Mouse (Mus musculus) heart, embryonic 11.5 days (tissue): ENCODE measurements around the gene Ovol1. TPM values are rescaled to one million over a fixed set of nuclear protein-coding genes. Genes with fewer than 3 reads are reported as not detected.

ENCODE experiments used
- ATAC-seq: fragments of 200-750 bp; cut with Nextera tagmentation; replicated peaks from 2 replicates; pipeline ENCODE4 v1.8.0; 2017; ENCODE audit warnings: moderate library complexity; ENCODE audit not compliant: insufficient number of reproducible peaks, low FRiP score, low TSS enrichment
- H3K27ac ChIP-seq: fragments of 300-500 bp; sonication (generic); 2 replicates; pipeline ENCODE4 v1.5.1; 2014; ENCODE audit warnings: mild to moderate bottlenecking, low read depth, low read length
- H3K27me3 ChIP-seq: fragments of 300-500 bp; sonication (generic); 2 replicates; pipeline ENCODE4 v1.6.1; 2014; ENCODE audit warnings: mild to moderate bottlenecking, low read length, mixed read lengths; ENCODE audit not compliant: control insufficient read depth, insufficient read depth
- H3K36me3 ChIP-seq: fragments of 300-500 bp; sonication (generic); 2 replicates; pipeline ENCODE4 v1.6.1; 2014; ENCODE audit warnings: mild to moderate bottlenecking, low read length, moderate library complexity, mixed read lengths; ENCODE audit not compliant: control insufficient read depth, insufficient read depth
- H3K4me1 ChIP-seq: fragments of 300-500 bp; sonication (generic); 2 replicates; pipeline ENCODE4 v1.6.1; 2014; ENCODE audit warnings: low read length; ENCODE audit not compliant: control insufficient read depth, insufficient read depth
- H3K4me2 ChIP-seq: fragments of 300-500 bp; sonication (generic); 2 replicates; pipeline ENCODE4 v1.6.1; 2014; ENCODE audit warnings: mild to moderate bottlenecking, moderate library complexity
- H3K4me3 ChIP-seq: fragments of 300-500 bp; sonication (generic); 2 replicates; pipeline ENCODE4 v1.5.1; 2014; ENCODE audit warnings: low read depth, low read length
- H3K9ac ChIP-seq: fragments of 300-500 bp; sonication (generic); 2 replicates; pipeline ENCODE4 v1.6.1; 2014; ENCODE audit warnings: mild to moderate bottlenecking, low read depth, low read length, moderate library complexity
- H3K9me3 ChIP-seq: fragments of 300-500 bp; sonication (generic); replicated peaks from 2 replicates; pipeline ENCODE4 v1.6.1; 2016; ENCODE audit warnings: low read length; ENCODE audit not compliant: control insufficient read depth
- WGBS: fragments of 180-500 bp; shearing (Covaris S2); extraction: QIAGEN DNeasy Blood & Tissue Kit; methylation state at CpG from one replicate; pipeline ENCODE4 v1.1.7; 2014; ENCODE audit not compliant: insufficient replicate concordance; 5-methylcytosine and 5-hydroxymethylcytosine counted together
- polyA plus RNA-seq: library from polyadenylated mRNA; unstranded; fragments of >200 nt; fragmentation: Nextera tagmentation; extraction: Ambion mirVana; gene quantifications from 2 replicates; pipeline ENCODE4 v1.2.1, GENCODE M21; 2014

The Ovol1 gene
- polyA plus RNA-seq, 1 experiment from 2014 or later = 0.29 TPM

DNA sequence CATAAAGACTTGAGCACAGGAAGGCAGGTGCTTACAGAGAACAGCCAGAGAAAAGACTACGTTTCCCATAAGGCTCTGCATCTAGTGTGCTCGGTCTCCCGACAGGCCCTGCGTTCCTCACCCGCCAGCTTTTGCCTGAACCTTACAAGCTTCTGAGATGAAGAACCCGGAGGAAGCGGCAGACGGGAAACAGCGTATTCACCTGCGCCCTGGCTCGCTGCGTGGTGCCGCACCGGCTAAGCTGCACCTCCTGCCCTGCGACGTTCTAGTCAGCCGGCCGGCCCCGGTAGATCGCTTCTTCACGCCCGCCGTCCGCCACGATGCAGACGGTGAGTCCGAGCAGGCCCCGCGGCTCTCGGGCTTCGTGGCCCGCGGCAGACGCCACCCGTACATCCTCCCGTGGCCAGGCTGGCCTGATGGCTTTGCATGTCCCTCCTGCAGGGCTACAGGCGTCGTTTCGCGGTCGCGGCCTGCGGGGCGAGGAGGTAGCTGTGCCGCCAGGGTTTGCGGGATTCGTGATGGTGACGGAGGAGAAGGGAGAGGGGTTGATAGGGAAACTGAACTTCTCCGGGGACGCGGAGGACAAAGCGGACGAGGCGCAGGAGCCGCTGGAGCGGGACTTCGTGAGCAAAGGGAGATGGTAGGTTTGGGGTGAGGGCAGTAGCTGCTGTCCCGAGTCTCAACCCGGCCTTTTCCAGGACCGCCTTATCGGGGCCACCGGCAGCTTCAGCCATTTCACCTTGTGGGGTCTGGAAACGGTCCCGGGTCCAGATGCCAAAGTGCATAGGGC lies 41.5 kb upstream of the Ovol1 start, which contains the start of gene Rnaseh2c:
TSS of gene Rnaseh2c (plus strand) at position 122 of the 790 bp plus-strand sequence.
- WGBS = under 1% methylated on average over 63 of the region's 64 CpGs
- Histone ChIP-seq H3K4me2 (peak within 1 kb of the TSS; percentile 93), H3K4me1 (peaks cover 11% of the 10 kb centered on the region), H3K9me3 (no peaks in the 10 kb centered on the region), H3K4me3 (peak within 1 kb of the TSS; percentile 96), H3K36me3 (peaks cover 21% of the 10 kb centered on the region), H3K27ac (peak within 1 kb of the TSS; percentile 83), H3K27me3 (no peaks in the 10 kb centered on the region), H3K9ac (peak within 1 kb of the TSS; percentile 93)
- peak; percentile 78 for ATAC-seq

GRCm38 (mm10) chr19:5599224-5599623 lies 38.8 kb upstream of the Ovol1 start:
- Histone ChIP-seq H3K9ac (no peak overlapping the region), H3K27ac (no peak overlapping the region), H3K36me3 (peaks cover 2% of the 10 kb centered on the region), H3K4me3 (no peak overlapping the region), H3K9me3 (no peaks in the 10 kb centered on the region), H3K4me1 (peaks cover 11% of the 10 kb centered on the region), H3K27me3 (no peaks in the 10 kb centered on the region), H3K4me2 (no peak overlapping the region)
- ATAC-seq = no peak
- 75% methylated on average over 4 of the region's 4 CpGs for WGBS

DNA sequence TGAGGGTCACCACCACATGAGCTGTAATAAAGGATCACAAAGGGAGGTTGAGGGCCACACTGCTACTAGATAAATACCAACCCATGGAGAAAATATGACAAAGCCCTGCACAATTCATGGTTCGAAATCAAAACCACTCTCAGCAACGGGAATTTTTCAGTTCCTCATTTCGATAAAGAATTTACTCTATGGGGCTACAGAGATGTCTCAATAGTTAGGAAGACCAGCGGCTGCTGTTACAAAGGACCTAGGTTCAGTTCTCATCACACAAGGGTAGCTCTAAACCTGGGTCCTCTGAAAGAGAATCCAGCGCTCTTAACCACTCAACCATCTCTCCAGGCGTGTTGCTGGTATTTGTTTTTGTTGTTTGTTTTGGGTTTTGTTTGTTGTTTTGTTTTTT lies 31.4 kb upstream of the Ovol1 start:
- WGBS = 75% methylated on average over 6 of the region's 6 CpGs
- Histone ChIP-seq H3K4me2 (no peak overlapping the region), H3K9me3 (no peaks in the 10 kb centered on the region), H3K36me3 (no peaks in the 10 kb centered on the region), H3K4me1 (no peaks in the 10 kb centered on the region), H3K4me3 (no peak overlapping the region), H3K9ac (no peak overlapping the region), H3K27me3 (no peaks in the 10 kb centered on the region), H3K27ac (no peak overlapping the region)
- ATAC-seq = no peak

GRCm38 (mm10) chr19:5589159-5589558 lies 28.7 kb upstream of the Ovol1 start:
- H3K27me3 ChIP-seq = no peaks in the 10 kb centered on the region
- no peaks in the 10 kb centered on the region for H3K9me3 ChIP-seq
- H3K4me1 ChIP-seq = no peaks in the 10 kb centered on the region
- H3K9ac ChIP-seq = no peak overlapping the region
- WGBS = 67% methylated on average over 9 of the region's 9 CpGs
- no peak overlapping the region for H3K4me2 ChIP-seq
- H3K4me3 ChIP-seq = no peak overlapping the region
- no peaks in the 10 kb centered on the region for H3K36me3 ChIP-seq
- no peak overlapping the region for H3K27ac ChIP-seq
- no peak for ATAC-seq

- Histone ChIP-seq H3K4me1 (no peaks in the 10 kb centered on the region), H3K4me3 (no peak overlapping the region), H3K27me3 (no peaks in the 10 kb centered on the region), H3K9ac (no peak overlapping the region), H3K27ac (no peak overlapping the region), H3K36me3 (no peaks in the 10 kb centered on the region), H3K9me3 (no peaks in the 10 kb centered on the region), H3K4me2 (no peak overlapping the region)
- no peak for ATAC-seq
- 78% methylated on average over 2 of the region's 2 CpGs for WGBS
These were observed 21.5 kb upstream of the Ovol1 start for GRCm38 (mm10) chr19:5581995-5582394.

DNA sequence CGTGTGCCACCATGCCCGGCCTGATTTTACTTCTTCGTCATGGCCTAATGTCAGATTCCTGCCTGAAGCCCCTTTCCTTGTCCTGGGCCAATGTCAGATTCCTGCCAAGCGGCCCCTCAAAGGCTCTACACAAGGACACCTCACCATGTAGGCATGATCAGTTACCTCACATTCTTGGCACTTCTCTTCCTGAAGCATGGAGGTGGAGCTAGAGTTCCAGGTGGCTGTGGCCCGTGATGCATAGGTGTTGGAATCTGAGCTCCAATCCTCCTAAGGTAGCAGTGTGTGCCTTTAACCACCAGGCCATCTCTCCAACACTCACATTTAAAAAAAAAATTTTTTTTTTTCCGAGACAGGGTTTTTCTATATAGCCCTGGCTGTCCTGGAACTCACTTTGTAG lies 20.3 kb upstream of the Ovol1 start:
- no peaks in the 10 kb centered on the region for H3K9me3 ChIP-seq
- 75% methylated on average over 6 of the region's 6 CpGs for WGBS
- ATAC-seq = no peak

DNA sequence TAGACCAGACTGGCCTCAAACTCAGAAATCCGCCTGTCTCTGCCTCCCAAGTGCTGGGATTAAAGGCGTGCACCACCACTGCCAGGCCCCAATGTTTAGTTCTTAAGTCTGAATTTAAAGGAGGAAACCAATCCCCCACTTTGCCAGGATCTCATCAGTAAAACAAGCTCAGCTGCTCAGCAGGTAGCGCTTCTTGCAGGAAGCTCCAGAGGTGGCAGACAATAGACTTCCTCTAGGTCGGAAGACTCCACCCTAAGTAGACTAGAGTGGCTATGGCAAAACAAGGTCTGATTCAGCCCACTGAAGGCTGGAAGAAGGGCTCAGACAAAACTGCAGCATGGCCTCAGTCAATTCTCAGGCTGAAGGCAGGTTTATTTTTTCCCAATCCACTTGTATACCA lies 19.5 kb upstream of the Ovol1 start:
- Histone ChIP-seq H3K4me3 (no peak overlapping the region), H3K4me1 (no peaks in the 10 kb centered on the region), H3K4me2 (no peak overlapping the region), H3K36me3 (no peaks in the 10 kb centered on the region), H3K27me3 (no peaks in the 10 kb centered on the region), H3K9ac (no peak overlapping the region), H3K27ac (no peak overlapping the region), H3K9me3 (no peaks in the 10 kb centered on the region)
- ATAC-seq = no peak
- WGBS = 72% methylated on average over 4 of the region's 4 CpGs

More for the DNA sequence above, 20.3 kb upstream of the Ovol1 start:
- Histone ChIP-seq H3K27me3 (no peaks in the 10 kb centered on the region), H3K4me3 (no peak overlapping the region), H3K9ac (no peak overlapping the region), H3K36me3 (no peaks in the 10 kb centered on the region), H3K27ac (no peak overlapping the region), H3K4me1 (no peaks in the 10 kb centered on the region), H3K4me2 (no peak overlapping the region)

- Histone ChIP-seq H3K9ac (no peak overlapping the region), H3K4me3 (no peak overlapping the region), H3K27me3 (peaks cover 3% of the 10 kb centered on the region; the same call in 1 of the 2 replicates), H3K36me3 (no peaks in the 10 kb centered on the region), H3K4me2 (no peak overlapping the region), H3K9me3 (no peaks in the 10 kb centered on the region), H3K4me1 (no peaks in the 10 kb centered on the region), H3K27ac (no peak overlapping the region)
- no peak for ATAC-seq
- WGBS = 93% methylated on average over 1 of the region's 1 CpGs
These were observed 14.9 kb upstream of the Ovol1 start for GRCm38 (mm10) chr19:5575336-5575735.
